Mouse (Mus musculus) testis, postnatal 14 days (tissue): Measurements from ENCODE around the gene Elmod1.

Source experiments
- DNase-seq: peaks from one replicate; pipeline ENCODE4 v3.0.0; 2021; ENCODE audit warnings: low spot score

Gene Elmod1

GRCm38 (mm10) chr9:53906798-53907197, 68.3 kb downstream of the Elmod1 start:
- no peak for DNase-seq

- DNase-seq = no peak
Measured at GRCm38 (mm10) chr9:53905418-53905817, 69.7 kb downstream of the Elmod1 start.

- DNase-seq = no peak
Measured at GRCm38 (mm10) chr9:53903215-53903842, 71.8 kb downstream of the Elmod1 start.

GRCm38 (mm10) chr9:53899836-53900235, 75.3 kb downstream of the Elmod1 start:
- DNase-seq = no peak

GRCm38 (mm10) chr9:53895827-53896226, 79.3 kb downstream of the Elmod1 start:
- no peak for DNase-seq

- DNase-seq = no peak
Measured at GRCm38 (mm10) chr9:53890075-53890474, 85.0 kb downstream of the Elmod1 start.

- no peak for DNase-seq
Measured at GRCm38 (mm10) chr9:53883588-53884280, 91.4 kb downstream of the Elmod1 start.

GRCm38 (mm10) chr9:53877423-53877822, 97.7 kb downstream of the Elmod1 start:
- no peak for DNase-seq

- no peak for DNase-seq
Measured at GRCm38 (mm10) chr9:53873239-53873638, 101.9 kb downstream of the Elmod1 start.
